Mouse (Mus musculus): Measurements from ENCODE around the gene Slc12a7. TPM values are rescaled to one million over a fixed set of nuclear protein-coding genes. Genes with fewer than 3 reads are reported as not detected.

Slc12a7 gene
- polyA plus RNA-seq (2014; fragmentation: Nextera tagmentation; extraction: Ambion mirVana), result 32.7 and 40.0 TPM in 2 replicates

- H3K4me3 ChIP-seq (ENCODE audit: low read depth, low read length), result peak within 1 kb of the TSS; percentile 42
- H3K9me3 ChIP-seq (replicated peaks; ENCODE audit: control insufficient read depth, low read length), result no peaks in the 10 kb centered on the region
- H3K36me3 ChIP-seq (ENCODE audit: control insufficient read depth, insufficient read depth, low read length), result no peaks in the 10 kb centered on the region
- H3K9ac ChIP-seq (ENCODE audit: low read depth, low read length), result peak within 1 kb of the TSS; percentile 48; the same call in 1 of the 2 replicates
- peaks cover 11% of the 10 kb centered on the region for H3K27me3 ChIP-seq (ENCODE audit: control insufficient read depth, insufficient read depth, low read length)
- ATAC-seq (replicated peaks; ENCODE audit: insufficient number of reproducible peaks, low FRiP score, low TSS enrichment), result no peak
- WGBS (ENCODE audit: insufficient replicate concordance), result 4% methylated on average over 48 of the region's 48 CpGs
- H3K27ac ChIP-seq (ENCODE audit: low read depth, low read length), result no peak within 1 kb of the TSS
- peaks cover 9% of the 10 kb centered on the region; the same call in 1 of the 2 replicates for H3K4me1 ChIP-seq (ENCODE audit: control insufficient read depth, insufficient read depth, low read length)
- H3K4me2 ChIP-seq, result peak within 1 kb of the TSS; percentile 80
These were observed at the start of gene Slc12a7 for GRCm38 (mm10) chr13:73732742-73733700. TSS of gene Slc12a7 (plus strand) at chr13:73733094.

DNA sequence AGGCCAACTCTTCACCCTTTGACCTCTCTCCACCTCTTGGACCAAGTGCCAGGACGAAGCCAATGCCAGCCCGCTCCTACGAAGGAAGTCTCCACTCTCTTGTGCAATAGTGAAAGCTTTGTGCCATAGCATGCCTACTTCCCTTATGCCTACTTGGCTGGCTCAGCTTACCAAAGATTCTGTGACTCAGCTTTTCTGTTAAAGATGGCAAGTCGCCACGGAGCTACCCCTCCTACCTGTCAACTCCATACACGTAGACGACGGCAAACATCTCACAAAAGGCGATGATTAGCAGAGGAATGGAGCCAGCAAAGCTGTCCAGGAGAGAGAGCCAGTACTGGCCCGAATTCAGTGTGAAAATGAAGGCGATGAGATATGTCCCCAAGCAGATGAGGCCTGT, 49.2 kb upstream of the Slc12a7 start:
- ATAC-seq (replicated peaks; ENCODE audit: insufficient number of reproducible peaks, low FRiP score, low TSS enrichment), result no peak
- no peaks in the 10 kb centered on the region for H3K4me1 ChIP-seq (ENCODE audit: control insufficient read depth, insufficient read depth, low read length)
- no peaks in the 10 kb centered on the region for H3K9me3 ChIP-seq (replicated peaks; ENCODE audit: control insufficient read depth, low read length)
- H3K27me3 ChIP-seq (ENCODE audit: control insufficient read depth, insufficient read depth, low read length), result no peaks in the 10 kb centered on the region
- WGBS (ENCODE audit: insufficient replicate concordance), result 80% methylated on average over 11 of the region's 11 CpGs
- H3K36me3 ChIP-seq (ENCODE audit: control insufficient read depth, insufficient read depth, low read length), result no peaks in the 10 kb centered on the region
- H3K27ac ChIP-seq (ENCODE audit: low read depth, low read length), result no peak overlapping the region
- H3K4me2 ChIP-seq, result no peak overlapping the region
- H3K9ac ChIP-seq (ENCODE audit: low read depth, low read length), result no peak overlapping the region
- no peak overlapping the region for H3K4me3 ChIP-seq (ENCODE audit: low read depth, low read length)

- Histone ChIP-seq H3K27me3 (ENCODE audit: control insufficient read depth, insufficient read depth, low read length) (no peaks in the 10 kb centered on the region), H3K27ac (ENCODE audit: low read depth, low read length) (no peak overlapping the region), H3K4me1 (ENCODE audit: control insufficient read depth, insufficient read depth, low read length) (no peaks in the 10 kb centered on the region), H3K4me2 (no peak overlapping the region), H3K9ac (ENCODE audit: low read depth, low read length) (no peak overlapping the region), H3K9me3 (replicated peaks; ENCODE audit: control insufficient read depth, low read length) (no peaks in the 10 kb centered on the region), H3K4me3 (ENCODE audit: low read depth, low read length) (no peak overlapping the region), H3K36me3 (ENCODE audit: control insufficient read depth, insufficient read depth, low read length) (no peaks in the 10 kb centered on the region)
- 82% methylated on average over 1 of the region's 1 CpGs for WGBS (ENCODE audit: insufficient replicate concordance)
- no peak for ATAC-seq (replicated peaks; ENCODE audit: insufficient number of reproducible peaks, low FRiP score, low TSS enrichment)
These were observed 48.5 kb upstream of the Slc12a7 start for GRCm38 (mm10) chr13:73684412-73684811.

GRCm38 (mm10) chr13:73685502-73685901, 47.4 kb upstream of the Slc12a7 start:
- H3K27me3 ChIP-seq (ENCODE audit: control insufficient read depth, insufficient read depth, low read length), result no peaks in the 10 kb centered on the region
- H3K4me2 ChIP-seq, result no peak overlapping the region
- no peaks in the 10 kb centered on the region for H3K36me3 ChIP-seq (ENCODE audit: control insufficient read depth, insufficient read depth, low read length)
- H3K9ac ChIP-seq (ENCODE audit: low read depth, low read length), result no peak overlapping the region
- no peak overlapping the region for H3K27ac ChIP-seq (ENCODE audit: low read depth, low read length)
- ATAC-seq (replicated peaks; ENCODE audit: insufficient number of reproducible peaks, low FRiP score, low TSS enrichment), result no peak
- H3K4me1 ChIP-seq (ENCODE audit: control insufficient read depth, insufficient read depth, low read length), result no peaks in the 10 kb centered on the region
- H3K4me3 ChIP-seq (ENCODE audit: low read depth, low read length), result no peak overlapping the region
- WGBS (ENCODE audit: insufficient replicate concordance), result 75% methylated on average over 6 of the region's 6 CpGs
- no peaks in the 10 kb centered on the region for H3K9me3 ChIP-seq (replicated peaks; ENCODE audit: control insufficient read depth, low read length)

DNA sequence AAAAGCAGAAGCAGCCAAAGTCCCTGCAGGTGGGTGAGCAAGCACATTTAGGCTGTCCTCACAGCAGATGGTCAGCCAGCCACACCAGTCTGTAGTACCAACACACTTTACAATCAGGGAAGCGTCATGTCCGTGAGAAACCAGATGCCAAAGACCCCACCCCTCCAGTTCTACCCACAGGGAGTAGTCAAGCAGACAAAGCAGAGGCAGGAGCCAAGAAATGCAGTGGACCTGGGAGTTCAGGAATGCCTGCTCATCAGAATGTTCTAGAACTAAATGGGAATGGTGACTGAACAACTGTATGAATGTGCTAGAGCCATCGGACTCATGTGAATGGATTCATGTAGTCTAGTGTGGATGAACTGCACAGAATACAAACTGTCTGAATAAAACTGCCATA, 45.3 kb upstream of the Slc12a7 start:
- H3K4me3 ChIP-seq (ENCODE audit: low read depth, low read length), result no peak overlapping the region
- no peaks in the 10 kb centered on the region for H3K4me1 ChIP-seq (ENCODE audit: control insufficient read depth, insufficient read depth, low read length)
- no peaks in the 10 kb centered on the region for H3K27me3 ChIP-seq (ENCODE audit: control insufficient read depth, insufficient read depth, low read length)
- WGBS (ENCODE audit: insufficient replicate concordance), result 64% methylated on average over 3 of the region's 3 CpGs
- no peaks in the 10 kb centered on the region for H3K9me3 ChIP-seq (replicated peaks; ENCODE audit: control insufficient read depth, low read length)
- H3K4me2 ChIP-seq, result no peak overlapping the region
- H3K27ac ChIP-seq (ENCODE audit: low read depth, low read length), result no peak overlapping the region
- no peaks in the 10 kb centered on the region for H3K36me3 ChIP-seq (ENCODE audit: control insufficient read depth, insufficient read depth, low read length)
- no peak for ATAC-seq (replicated peaks; ENCODE audit: insufficient number of reproducible peaks, low FRiP score, low TSS enrichment)
- no peak overlapping the region for H3K9ac ChIP-seq (ENCODE audit: low read depth, low read length)

GRCm38 (mm10) chr13:73688934-73689333, 44.0 kb upstream of the Slc12a7 start:
- no peaks in the 10 kb centered on the region for H3K36me3 ChIP-seq (ENCODE audit: control insufficient read depth, insufficient read depth, low read length)
- no peaks in the 10 kb centered on the region for H3K27me3 ChIP-seq (ENCODE audit: control insufficient read depth, insufficient read depth, low read length)
- H3K9me3 ChIP-seq (replicated peaks; ENCODE audit: control insufficient read depth, low read length), result no peaks in the 10 kb centered on the region
- WGBS (ENCODE audit: insufficient replicate concordance), result 60% methylated on average over 4 of the region's 4 CpGs
- H3K9ac ChIP-seq (ENCODE audit: low read depth, low read length), result no peak overlapping the region
- no peak overlapping the region for H3K4me3 ChIP-seq (ENCODE audit: low read depth, low read length)
- no peak for ATAC-seq (replicated peaks; ENCODE audit: insufficient number of reproducible peaks, low FRiP score, low TSS enrichment)
- H3K4me2 ChIP-seq, result no peak overlapping the region
- no peak overlapping the region for H3K27ac ChIP-seq (ENCODE audit: low read depth, low read length)
- no peaks in the 10 kb centered on the region for H3K4me1 ChIP-seq (ENCODE audit: control insufficient read depth, insufficient read depth, low read length)

- Histone ChIP-seq H3K4me2 (no peak overlapping the region), H3K9me3 (replicated peaks; ENCODE audit: control insufficient read depth, low read length) (no peaks in the 10 kb centered on the region), H3K4me3 (ENCODE audit: low read depth, low read length) (no peak overlapping the region), H3K36me3 (ENCODE audit: control insufficient read depth, insufficient read depth, low read length) (no peaks in the 10 kb centered on the region), H3K27ac (ENCODE audit: low read depth, low read length) (no peak overlapping the region), H3K27me3 (ENCODE audit: control insufficient read depth, insufficient read depth, low read length) (no peaks in the 10 kb centered on the region), H3K4me1 (ENCODE audit: control insufficient read depth, insufficient read depth, low read length) (no peaks in the 10 kb centered on the region), H3K9ac (ENCODE audit: low read depth, low read length) (no peak overlapping the region)
- 0 out of 2 replicates have a peak, but pooled peaks have one; percentile 27 for ATAC-seq (replicated peaks; ENCODE audit: insufficient number of reproducible peaks, low FRiP score, low TSS enrichment)
- WGBS (ENCODE audit: insufficient replicate concordance), result 31% methylated on average over 10 of the region's 10 CpGs
These were observed 40.5 kb upstream of the Slc12a7 start for GRCm38 (mm10) chr13:73692249-73692868.

DNA sequence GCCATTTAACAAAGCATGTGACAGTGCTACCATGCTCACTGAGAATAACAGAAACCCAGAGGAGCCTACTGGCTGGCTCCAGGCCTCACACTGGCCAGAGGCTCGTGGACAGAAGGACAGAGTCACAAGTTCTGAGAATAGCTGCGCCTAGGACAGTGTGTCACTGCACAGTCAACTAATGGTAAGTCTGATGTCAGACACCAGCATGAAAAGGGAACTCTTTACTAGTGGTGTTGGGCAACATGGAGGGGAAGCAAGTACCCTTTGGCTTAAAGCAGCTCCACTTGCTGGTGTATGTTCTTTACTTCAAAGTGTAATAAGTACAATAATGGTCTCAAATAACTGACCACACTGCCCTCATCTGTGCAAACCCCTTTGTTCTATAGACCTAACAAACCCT, 39.6 kb upstream of the Slc12a7 start:
- 58% methylated on average over 2 of the region's 2 CpGs for WGBS (ENCODE audit: insufficient replicate concordance)
- H3K27ac ChIP-seq (ENCODE audit: low read depth, low read length), result no peak overlapping the region
- H3K4me2 ChIP-seq, result no peak overlapping the region
- H3K27me3 ChIP-seq (ENCODE audit: control insufficient read depth, insufficient read depth, low read length), result no peaks in the 10 kb centered on the region
- H3K4me3 ChIP-seq (ENCODE audit: low read depth, low read length), result no peak overlapping the region
- no peak overlapping the region for H3K9ac ChIP-seq (ENCODE audit: low read depth, low read length)
- no peaks in the 10 kb centered on the region for H3K4me1 ChIP-seq (ENCODE audit: control insufficient read depth, insufficient read depth, low read length)
- H3K36me3 ChIP-seq (ENCODE audit: control insufficient read depth, insufficient read depth, low read length), result no peaks in the 10 kb centered on the region
- ATAC-seq (replicated peaks; ENCODE audit: insufficient number of reproducible peaks, low FRiP score, low TSS enrichment), result no peak
- H3K9me3 ChIP-seq (replicated peaks; ENCODE audit: control insufficient read depth, low read length), result no peaks in the 10 kb centered on the region
